Mouse (Mus musculus) limb, embryonic 11.5 days (tissue): Measurements from ENCODE around the gene Hist1h3c. TPM values are rescaled to one million over a fixed set of nuclear protein-coding genes. Genes with fewer than 3 reads are reported as not detected.
"Not testable (repeated sequence)": the region's sequence is repeated elsewhere in the genome, so short reads cannot be mapped to it uniquely, and the experiment has no call there.

Source experiments
- ATAC-seq: fragments of 200-750 bp; cut with Nextera tagmentation; 2 replicates; pipeline ENCODE4 v1.8.0; 2017; ENCODE audit warnings: low read depth; ENCODE audit not compliant: insufficient number of reproducible peaks, low FRiP score, low TSS enrichment
- DNase-seq: peaks from one replicate; pipeline ENCODE4 v3.0.0-alpha.2; 2015; ENCODE audit warnings: low spot score
- H3K27ac ChIP-seq: fragments of 300-500 bp; sonication (generic); replicated peaks from 2 replicates; pipeline ENCODE4 v1.5.1; 2014; ENCODE audit warnings: low read depth, mild to moderate bottlenecking, low read length
- H3K27me3 ChIP-seq: fragments of 300-500 bp; sonication (generic); 2 replicates; pipeline ENCODE4 v1.6.1; 2014; ENCODE audit warnings: mild to moderate bottlenecking, low read length, mixed read lengths; ENCODE audit not compliant: control insufficient read depth, insufficient read depth
- H3K36me3 ChIP-seq: fragments of 300-500 bp; sonication (generic); 2 replicates; pipeline ENCODE4 v1.6.1; 2014; ENCODE audit warnings: mild to moderate bottlenecking, low read length, moderate library complexity, mixed read lengths; ENCODE audit not compliant: control insufficient read depth, insufficient read depth
- H3K4me1 ChIP-seq: fragments of 300-500 bp; sonication (generic); 2 replicates; pipeline ENCODE4 v1.6.1; 2014; ENCODE audit warnings: low read length, mixed read lengths; ENCODE audit not compliant: control insufficient read depth, insufficient read depth
- H3K4me2 ChIP-seq: fragments of 300-500 bp; sonication (generic); 2 replicates; pipeline ENCODE4 v1.6.1; 2014; ENCODE audit warnings: low read depth, mild to moderate bottlenecking, moderate library complexity; ENCODE audit not compliant: severe bottlenecking
- H3K4me3 ChIP-seq: fragments of 300-500 bp; sonication (generic); 2 replicates; pipeline ENCODE4 v1.5.1; 2014; ENCODE audit warnings: low read depth, low read length
- H3K9ac ChIP-seq: fragments of 300-500 bp; sonication (generic); 2 replicates; pipeline ENCODE4 v1.6.1; 2014; ENCODE audit warnings: mild to moderate bottlenecking, low read length
- H3K9me3 ChIP-seq: fragments of 300-500 bp; sonication (generic); 2 replicates; pipeline ENCODE4 v1.6.1; 2016; ENCODE audit warnings: low read length; ENCODE audit not compliant: control insufficient read depth
- WGBS: fragments of 180-500 bp; shearing (Covaris S2); extraction: QIAGEN DNeasy Blood & Tissue Kit; methylation state at CpG from one replicate; pipeline ENCODE4 v1.1.7; 2014; 5-methylcytosine and 5-hydroxymethylcytosine counted together
- polyA plus RNA-seq: library from polyadenylated mRNA; unstranded; fragments of >200 nt; fragmentation: Nextera tagmentation; extraction: Ambion mirVana; gene quantifications from 2 replicates; pipeline ENCODE4 v1.2.1, GENCODE M21; 2014

Gene Hist1h3c
- polyA plus RNA-seq, 1 experiment from 2014 or later, result 13.3 TPM

GRCm38 (mm10) chr13:23765172-23765513, 19.7 kb upstream of the Hist1h3c start:
- DNase-seq (no peak), ATAC-seq (no peak)
- Histone ChIP-seq H3K4me2 (no peak overlapping the region), H3K4me1 (peaks cover 6% of the 10 kb centered on the region), H3K27me3 (no peaks in the 10 kb centered on the region), H3K9me3 (no peaks in the 10 kb centered on the region), H3K4me3 (no peak overlapping the region), H3K36me3 (no peaks in the 10 kb centered on the region), H3K27ac (no peak overlapping the region), H3K9ac (no peak overlapping the region)
- 80% methylated on average over 1 of the region's 1 CpGs for WGBS

- peaks cover 6% of the 10 kb centered on the region for H3K4me1 ChIP-seq
- H3K36me3 ChIP-seq, result no peaks in the 10 kb centered on the region
- H3K9ac ChIP-seq, result peak overlapping the region; percentile 69
- H3K4me3 ChIP-seq, result peak overlapping the region; percentile 42
- no peaks in the 10 kb centered on the region for H3K9me3 ChIP-seq
- H3K27ac ChIP-seq, result peak overlapping the region; percentile 75
- peak overlapping the region; percentile 65 for H3K4me2 ChIP-seq
- no peak for ATAC-seq
- peak; percentile 64 for DNase-seq
- H3K27me3 ChIP-seq, result no peaks in the 10 kb centered on the region
- WGBS, result 36% methylated on average over 12 of the region's 12 CpGs
Measured at GRCm38 (mm10) chr13:23764324-23765171, 19.1 kb upstream of the Hist1h3c start.

- 4% methylated on average over 34 of the region's 34 CpGs for WGBS
- ATAC-seq (peak; percentile 75), DNase-seq (peak; percentile 94)
- peak within 1 kb of the TSS; percentile 42 for H3K4me3 ChIP-seq
- peak within 1 kb of the TSS; percentile 75 for H3K27ac ChIP-seq
- peaks cover 6% of the 10 kb centered on the region for H3K4me1 ChIP-seq
- H3K36me3 ChIP-seq, result no peaks in the 10 kb centered on the region
- H3K27me3 ChIP-seq, result no peaks in the 10 kb centered on the region
- H3K4me2 ChIP-seq, result peak within 1 kb of the TSS; percentile 65
- peak within 1 kb of the TSS; percentile 69 for H3K9ac ChIP-seq
- H3K9me3 ChIP-seq, result no peaks in the 10 kb centered on the region
Measured at GRCm38 (mm10) chr13:23763586-23764323, 18.4 kb upstream of the Hist1h3c start, which contains the start of gene Hist1h1a. Hist1h1a (plus strand) TSS chr13:23763666.

- H3K4me3 ChIP-seq, result peak overlapping the region; percentile 42
- no peaks in the 10 kb centered on the region for H3K36me3 ChIP-seq
- H3K4me1 ChIP-seq, result peaks cover 6% of the 10 kb centered on the region
- H3K9me3 ChIP-seq, result no peaks in the 10 kb centered on the region
- H3K27me3 ChIP-seq, result no peaks in the 10 kb centered on the region
- H3K27ac ChIP-seq, result peak overlapping the region; percentile 75
- under 1% methylated on average over 10 of the region's 10 CpGs for WGBS
- peak; percentile 47 for DNase-seq
- no peak for ATAC-seq
- peak overlapping the region; percentile 65 for H3K4me2 ChIP-seq
- peak overlapping the region; percentile 44; the same call in 1 of the 2 replicates for H3K9ac ChIP-seq
Measured at GRCm38 (mm10) chr13:23763242-23763585, 17.8 kb upstream of the Hist1h3c start.

- H3K27ac ChIP-seq, result peak within 1 kb of the TSS; percentile 75
- not testable (repeated sequence) for H3K27me3 ChIP-seq, H3K36me3 ChIP-seq, H3K4me1 ChIP-seq, H3K9me3 ChIP-seq
- peak within 1 kb of the TSS; percentile 42 for H3K4me3 ChIP-seq
- H3K9ac ChIP-seq, result peak within 1 kb of the TSS; percentile 70
- under 1% methylated on average over 26 of the region's 52 CpGs for WGBS
- H3K4me2 ChIP-seq, result peak within 1 kb of the TSS; percentile 65
- ATAC-seq (peak; percentile 68), DNase-seq (peak; percentile 76)
Measured at GRCm38 (mm10) chr13:23761871-23762821, 16.7 kb upstream of the Hist1h3c start, which contains the start of gene Hist1h3a. Hist1h3a (minus strand) TSS chr13:23762386.

GRCm38 (mm10) chr13:23760972-23761864, 15.8 kb upstream of the Hist1h3c start, which contains the start of gene Hist1h4a:
Hist1h4a (minus strand) TSS chr13:23761230.
- Histone ChIP-seq H3K27me3 (no peaks in the 10 kb centered on the region), H3K9me3 (no peaks in the 10 kb centered on the region), H3K9ac (peak within 1 kb of the TSS; percentile 74), H3K4me3 (peak within 1 kb of the TSS; percentile 36), H3K4me1 (peaks cover 8% of the 10 kb centered on the region), H3K36me3 (no peaks in the 10 kb centered on the region), H3K27ac (peak within 1 kb of the TSS; percentile 86), H3K4me2 (peak within 1 kb of the TSS; percentile 65)
- ATAC-seq (peak; percentile 81), DNase-seq (peak; percentile 100)
- WGBS, result under 1% methylated on average over 61 of the region's 72 CpGs

GRCm38 (mm10) chr13:23760240-23760971, 15.0 kb upstream of the Hist1h3c start:
- Histone ChIP-seq H3K9ac (peak overlapping the region; percentile 74), H3K9me3 (no peaks in the 10 kb centered on the region), H3K27ac (peak overlapping the region; percentile 86), H3K36me3 (no peaks in the 10 kb centered on the region), H3K4me1 (peaks cover 8% of the 10 kb centered on the region), H3K27me3 (no peaks in the 10 kb centered on the region), H3K4me2 (peak overlapping the region; percentile 65), H3K4me3 (peak overlapping the region; percentile 35)
- WGBS, result 3% methylated on average over 20 of the region's 27 CpGs
- DNase-seq, result peak; percentile 66
- ATAC-seq, result no peak; the same call in 1 of the 2 replicates
